Mouse (Mus musculus) embryonic facial prominence, embryonic 10.5 days (tissue): Measurements from ENCODE around the gene Vmn2r93. TPM values are rescaled to one million over a fixed set of nuclear protein-coding genes. Genes with fewer than 3 reads are reported as not detected.

Experiments used
- DNase-seq: peaks from one replicate; pipeline ENCODE4 v3.0.0-alpha.2; 2017; ENCODE audit warnings: low spot score
- H3K27ac ChIP-seq: fragments of 300-500 bp; sonication (generic); replicated peaks from 2 replicates; pipeline ENCODE4 v1.5.1; 2016; ENCODE audit warnings: mild to moderate bottlenecking
- H3K27me3 ChIP-seq: fragments of 300-500 bp; sonication (generic); replicated peaks from 2 replicates; pipeline ENCODE4 v1.6.1; 2016; ENCODE audit warnings: low read depth, mild to moderate bottlenecking; ENCODE audit not compliant: poor library complexity, severe bottlenecking
- H3K36me3 ChIP-seq: fragments of 300-500 bp; sonication (generic); replicated peaks from 2 replicates; pipeline ENCODE4 v1.6.1; 2016; ENCODE audit warnings: mild to moderate bottlenecking, moderate library complexity
- H3K4me1 ChIP-seq: fragments of 300-500 bp; sonication (generic); 2 replicates; pipeline ENCODE4 v1.6.1; 2016
- H3K4me3 ChIP-seq: fragments of 300-500 bp; sonication (generic); 2 replicates; pipeline ENCODE4 v1.5.1; 2016; ENCODE audit warnings: mild to moderate bottlenecking, moderate library complexity
- H3K9me3 ChIP-seq: fragments of 300-500 bp; sonication (generic); 2 replicates; pipeline ENCODE4 v1.6.1; 2016; ENCODE audit warnings: mild to moderate bottlenecking
- WGBS: fragments of 180-500 bp; shearing (Covaris S2); methylation state at CpG from one replicate; pipeline ENCODE4 v1.1.7; 2016; 5-methylcytosine and 5-hydroxymethylcytosine counted together
- polyA plus RNA-seq: library from polyadenylated mRNA; unstranded; fragments of >200 nt; fragmentation: Nextera tagmentation; extraction: Ambion mirVana; gene quantifications from 2 replicates; pipeline ENCODE4 v1.2.1, GENCODE M21; 2016

Vmn2r93 gene
- polyA plus RNA-seq, result not detected in 2 replicates

DNA sequence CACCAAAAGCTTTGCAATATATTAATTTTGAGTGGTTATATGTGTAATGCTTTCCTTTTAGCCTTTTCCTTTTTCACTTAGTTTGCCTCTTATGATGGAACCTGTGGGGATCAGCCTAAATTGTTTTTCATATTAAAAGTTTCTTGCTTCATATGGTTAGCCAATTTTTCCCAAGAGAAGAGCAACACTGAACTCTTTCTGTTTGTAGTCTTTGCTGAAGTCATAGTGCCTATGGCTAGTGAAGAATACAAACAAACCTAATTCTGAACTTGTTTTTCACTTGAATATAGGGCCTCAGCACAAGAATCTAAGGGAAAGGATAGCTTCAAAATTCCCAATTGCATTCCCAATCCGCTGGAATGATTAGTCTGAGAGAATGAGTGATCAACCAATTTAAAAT, at the start of gene Vmn2r93:
Vmn2r93 (plus strand) TSS at position 301 of the 400 bp plus-strand sequence.
- WGBS, result 53% methylated on average over 1 of the region's 1 CpGs
- 0 out of 2 replicates have a peak, but pooled peaks cover 2% of the 10 kb centered on the region for H3K9me3 ChIP-seq
- no peak within 1 kb of the TSS for H3K4me3 ChIP-seq
- no peaks in the 10 kb centered on the region for H3K4me1 ChIP-seq
- H3K27ac ChIP-seq, result no peak within 1 kb of the TSS
- no peaks in the 10 kb centered on the region for H3K36me3 ChIP-seq
- no peak for DNase-seq
- H3K27me3 ChIP-seq, result no peaks in the 10 kb centered on the region

- H3K36me3 ChIP-seq, result no peaks in the 10 kb centered on the region
- H3K4me3 ChIP-seq, result no peak within 1 kb of the TSS
- no peak within 1 kb of the TSS for H3K27ac ChIP-seq
- peaks cover 17% of the 10 kb centered on the region; the same call in 1 of the 2 replicates for H3K9me3 ChIP-seq
- H3K4me1 ChIP-seq, result no peaks in the 10 kb centered on the region
- H3K27me3 ChIP-seq, result no peaks in the 10 kb centered on the region
- WGBS, result 69% methylated on average over 2 of the region's 2 CpGs
- no peak for DNase-seq
Measured at GRCm38 (mm10) chr17:18277656-18278055, 20.2 kb upstream of the Vmn2r93 start, which contains the start of gene Vmn2r94. Gene Vmn2r94 (minus strand): TSS chr17:18277756.

DNA sequence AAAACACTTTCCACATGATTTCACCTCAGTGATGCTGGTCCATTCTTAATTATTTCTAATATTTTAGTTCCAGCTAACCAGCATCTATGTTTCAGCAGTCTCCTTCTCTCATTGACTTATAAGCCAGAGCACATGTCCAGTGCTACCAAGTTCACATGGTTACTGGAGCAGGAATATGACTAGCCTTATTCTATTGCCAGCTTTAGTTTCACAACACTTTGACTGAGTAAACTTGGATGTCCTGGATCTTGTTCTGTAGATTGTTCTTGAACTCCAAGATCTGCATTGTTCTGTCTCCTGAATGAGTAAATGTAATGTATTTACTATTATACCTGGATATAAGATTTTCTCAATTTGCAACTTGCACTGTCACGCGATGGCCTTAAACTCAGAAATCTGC, 25.1 kb downstream of the Vmn2r93 start:
- 93% methylated on average over 2 of the region's 2 CpGs for WGBS
- H3K4me1 ChIP-seq, result no peaks in the 10 kb centered on the region
- no peaks in the 10 kb centered on the region for H3K36me3 ChIP-seq
- DNase-seq, result no peak
- peaks cover 20% of the 10 kb centered on the region for H3K9me3 ChIP-seq
- H3K27ac ChIP-seq, result no peak overlapping the region
- H3K27me3 ChIP-seq, result no peaks in the 10 kb centered on the region
- H3K4me3 ChIP-seq, result no peak overlapping the region

GRCm38 (mm10) chr17:18360007-18360406, 62.1 kb downstream of the Vmn2r93 start:
- H3K9me3 ChIP-seq, result peaks cover 13% of the 10 kb centered on the region
- H3K36me3 ChIP-seq, result no peaks in the 10 kb centered on the region
- no peaks in the 10 kb centered on the region for H3K27me3 ChIP-seq
- H3K27ac ChIP-seq, result no peak overlapping the region
- DNase-seq, result no peak
- H3K4me1 ChIP-seq, result no peaks in the 10 kb centered on the region
- no peak overlapping the region for H3K4me3 ChIP-seq
- 65% methylated on average over 1 of the region's 1 CpGs for WGBS

DNA sequence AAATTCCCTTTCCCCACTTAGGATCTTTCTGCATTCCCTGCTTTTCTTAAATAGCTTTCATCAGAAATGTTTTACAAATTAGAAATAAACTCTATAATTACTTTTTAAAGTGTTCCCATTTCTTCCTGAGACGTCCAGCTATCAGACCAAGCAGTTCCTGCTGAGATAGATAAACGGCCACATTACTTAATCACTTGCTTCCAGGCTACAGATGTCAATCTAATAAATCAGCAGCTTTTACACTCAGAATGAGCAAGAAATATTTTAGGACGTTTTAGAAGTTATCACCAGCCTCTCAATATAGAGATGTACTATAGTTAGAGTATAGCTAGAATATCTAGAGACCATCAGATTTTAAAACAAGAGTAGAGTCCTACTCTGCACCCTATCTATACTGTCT, 62.7 kb downstream of the Vmn2r93 start:
- DNase-seq, result no peak
- no peaks in the 10 kb centered on the region for H3K4me1 ChIP-seq
- no peak overlapping the region for H3K4me3 ChIP-seq
- no peaks in the 10 kb centered on the region for H3K27me3 ChIP-seq
- H3K9me3 ChIP-seq, result peaks cover 15% of the 10 kb centered on the region
- H3K36me3 ChIP-seq, result no peaks in the 10 kb centered on the region
- WGBS, result 65% methylated on average over 3 of the region's 3 CpGs
- no peak overlapping the region for H3K27ac ChIP-seq

Other genes starting within 250 kb of the Vmn2r93 start
- gene Vmn2r124, start 248.7 kb upstream of the Vmn2r93 start, polyA plus RNA-seq, result not detected in 2 replicates
- gene Vmn2r91, start 213.1 kb upstream of the Vmn2r93 start, polyA plus RNA-seq, result not detected in 2 replicates
- gene Vmn2r92, start 146.2 kb upstream of the Vmn2r93 start, polyA plus RNA-seq, result not detected in 2 replicates
- gene Vmn2r94, start 20.3 kb upstream of the Vmn2r93 start, polyA plus RNA-seq, result not detected in 2 replicates
- gene Vmn2r95, start 126.0 kb downstream of the Vmn2r93 start, polyA plus RNA-seq, result not detected in 2 replicates